Mouse (Mus musculus) bone marrow macrophage, adult 2 months (primary cell): Measurements from ENCODE around the gene Cwc15. TPM values are rescaled to one million over a fixed set of nuclear protein-coding genes. Genes with fewer than 3 reads are reported as not detected.

Experiments used
- H3K27ac ChIP-seq: 2 replicates; pipeline ENCODE4 v1.5.1; 2012; ENCODE audit warnings: low read depth, low read length; ENCODE audit not compliant: insufficient read depth
- H3K4me1 ChIP-seq: 2 replicates; pipeline ENCODE4 v1.6.1; 2012; ENCODE audit warnings: low read length; ENCODE audit not compliant: control insufficient read depth, insufficient read depth
- H3K4me3 ChIP-seq: 2 replicates; pipeline ENCODE4 v1.5.1; 2012; ENCODE audit warnings: mild to moderate bottlenecking, low read length, moderate library complexity; ENCODE audit not compliant: insufficient read depth
- CTCF ChIP-seq: IDR thresholded peaks from 2 replicates; pipeline ENCODE4 v1.5.1; 2012; ENCODE audit warnings: low read depth, mild to moderate bottlenecking, low read length, moderate library complexity
- POLR2A ChIP-seq: IDR thresholded peaks from 2 replicates; pipeline ENCODE4 v1.6.1; 2012; ENCODE audit warnings: mild to moderate bottlenecking, low read depth, low read length, borderline replicate concordance
- polyA plus RNA-seq: library from polyadenylated mRNA; stranded (reverse); fragments of >200 nt; gene quantifications from 2 replicates; pipeline ENCODE4 v1.2.4, GENCODE M21; 2012; ENCODE audit not compliant: missing spikeins, insufficient read depth, insufficient read length

Cwc15 gene
- polyA plus RNA-seq, 1 experiment, result 189 TPM

DNA sequence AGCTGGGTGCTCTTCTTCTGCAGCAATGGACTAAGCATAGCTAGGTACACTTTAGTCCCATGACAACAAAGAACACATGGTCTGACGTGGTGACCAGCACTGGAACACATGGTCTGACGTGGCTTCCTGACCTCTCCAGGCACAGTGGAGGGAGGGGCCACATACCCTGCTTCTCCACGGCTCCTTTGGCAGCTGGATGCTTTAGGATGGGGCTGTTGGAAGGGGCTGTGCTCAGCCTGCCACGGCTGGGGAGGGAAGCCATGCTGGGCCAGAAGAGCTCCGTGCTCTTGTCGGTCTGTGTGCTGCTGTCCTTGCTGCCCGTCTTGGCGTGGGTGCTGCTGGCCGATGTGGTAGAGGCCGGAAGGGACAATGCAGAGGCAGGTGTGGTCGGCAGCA is 47.9 kb downstream of the Cwc15 start:
- no peak overlapping the region for H3K4me3 ChIP-seq
- no peaks in the 10 kb centered on the region for H3K4me1 ChIP-seq
- no peak overlapping the region for H3K27ac ChIP-seq
- TF ChIP-seq CTCF, result no peak
- TF ChIP-seq POLR2A, result no peak

DNA sequence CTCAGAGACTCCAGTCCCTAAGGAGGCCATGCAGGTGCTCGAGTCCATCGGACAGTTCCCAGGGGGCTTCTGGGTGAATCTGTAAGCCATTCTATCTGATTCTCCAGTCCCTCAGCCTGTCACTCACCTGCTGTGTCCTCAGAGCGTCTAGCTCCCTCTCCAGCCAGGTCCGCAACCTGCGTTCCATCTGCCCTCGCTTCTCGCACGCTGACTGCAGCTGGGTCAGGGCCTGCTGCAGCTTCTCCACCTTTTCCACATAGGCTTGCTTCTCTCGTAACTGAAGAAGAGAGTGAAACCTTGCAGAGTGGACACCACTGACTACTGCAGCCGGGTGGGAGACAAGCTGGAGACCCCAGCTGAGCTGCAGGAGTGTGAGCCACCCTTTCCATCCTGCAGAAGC is 57.9 kb downstream of the Cwc15 start:
- Histone ChIP-seq H3K4me3 (no peak overlapping the region), H3K27ac (no peak overlapping the region), H3K4me1 (no peaks in the 10 kb centered on the region)
- TF ChIP-seq CTCF (no peak), POLR2A (no peak)

DNA sequence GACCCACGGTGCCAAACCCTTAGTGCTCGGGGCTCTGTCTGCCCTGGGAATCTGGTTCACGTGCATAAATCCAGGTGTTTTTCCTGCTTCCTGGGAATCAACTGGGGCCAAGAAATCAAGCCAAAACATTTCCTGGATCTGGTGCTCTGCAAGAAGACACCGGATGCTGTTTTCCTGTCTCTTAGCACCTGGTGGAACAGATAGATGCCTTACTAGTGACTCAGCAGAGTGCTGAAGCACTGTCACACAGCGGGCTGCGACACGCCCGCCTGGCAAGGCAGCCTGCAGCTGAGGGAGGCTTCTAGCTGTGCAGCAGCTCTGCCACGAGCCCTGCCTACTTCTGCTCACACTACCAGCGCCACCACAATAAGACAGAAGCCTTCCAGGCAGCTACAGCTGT is 59.0 kb downstream of the Cwc15 start:
- H3K27ac ChIP-seq, result no peak overlapping the region
- no peak for TF ChIP-seq CTCF

DNA sequence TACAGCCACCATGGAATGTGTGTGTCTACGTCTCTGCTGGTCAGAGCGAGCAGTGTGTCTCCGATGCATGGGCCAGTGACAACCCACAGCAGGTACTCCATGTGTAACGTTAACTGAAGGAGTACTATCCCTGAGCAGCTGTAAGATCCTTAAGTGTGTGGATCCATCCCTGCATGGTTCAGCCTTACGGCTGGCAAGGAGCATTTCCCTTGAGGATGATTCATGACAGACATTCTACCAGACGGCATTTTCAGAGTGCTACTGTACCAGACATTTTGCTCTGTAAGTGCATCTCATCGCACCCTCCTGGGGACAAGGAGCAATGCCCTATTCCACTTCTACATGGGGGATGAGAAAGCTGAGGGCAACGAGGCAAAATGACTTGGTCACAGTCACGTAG is 59.6 kb downstream of the Cwc15 start:
- TF ChIP-seq POLR2A, result no peak
- TF ChIP-seq CTCF, result no peak
- H3K4me1 ChIP-seq, result no peaks in the 10 kb centered on the region
- H3K4me3 ChIP-seq, result no peak overlapping the region
- no peak overlapping the region for H3K27ac ChIP-seq

More for the DNA sequence above, 59.0 kb downstream of the Cwc15 start:
- no peaks in the 10 kb centered on the region for H3K4me1 ChIP-seq
- H3K4me3 ChIP-seq, result no peak overlapping the region

Other genes with a start within 250 kb of the Cwc15 start
- gene Sesn3, start 225.6 kb upstream of the Cwc15 start, polyA plus RNA-seq, result 3.2 and 3.6 TPM in 2 replicates
- gene Endod1, start 119.1 kb upstream of the Cwc15 start, polyA plus RNA-seq, result 12.2 and 13.8 TPM in 2 replicates
- not detected in 2 replicates for gene Kdm4d, start 135 bp upstream of the Cwc15 start, polyA plus RNA-seq
- gene Amotl1, start 144.4 kb downstream of the Cwc15 start, polyA plus RNA-seq, result 0.37 and 0.46 TPM in 2 replicates
- gene Piwil4, start 240.1 kb downstream of the Cwc15 start, polyA plus RNA-seq, result not detected in 2 replicates